Mouse (Mus musculus) lung, adult 10 weeks (tissue): Measurements from ENCODE around the gene Bcat2. TPM values are rescaled to one million over a fixed set of nuclear protein-coding genes. Genes with fewer than 3 reads are reported as not detected.

Source experiments
- polyA plus RNA-seq: library from polyadenylated mRNA; stranded (reverse); fragments of 350-450 nt; fragmentation: Illumina TruSeq; extraction: RNeasy Lipid Tissue Mini Kit (QIAGEN cat#74804); gene quantifications from one replicate; pipeline ENCODE4 v1.2.3, GENCODE M21; 2014; ENCODE audit warnings: low read depth, low replicate concordance; ENCODE audit not compliant: insufficient read depth

Gene Bcat2
- polyA plus RNA-seq, result 43.0 TPM

GRCm38 (mm10) chr7:45570103-45570741, at the start of gene Bcat2:
TSS of gene Bcat2 (plus strand) at chr7:45570153.

GRCm38 (mm10) chr7:45525809-45526473, 44.0 kb upstream of the Bcat2 start, which contains the start of the genes Ppp1r15a and Plekha4:
TSS of gene Ppp1r15a (minus strand) at chr7:45526268.
TSS of gene Plekha4 (plus strand) at chr7:45526330.

GRCm38 (mm10) chr7:45554744-45555143, 15.2 kb upstream of the Bcat2 start, which contains the start of gene Hsd17b14:
TSS of gene Hsd17b14 (plus strand) at chr7:45554893.

GRCm38 (mm10) chr7:45617042-45617695, 47.2 kb downstream of the Bcat2 start, which contains the start of gene Fut1:
TSS of gene Fut1 (plus strand) at chr7:45617289.

GRCm38 (mm10) chr7:45621443-45621842, 51.5 kb downstream of the Bcat2 start, which contains the start of gene Izumo1:
TSS of gene Izumo1 (plus strand) at chr7:45621811.

GRCm38 (mm10) chr7:45627261-45627660, 57.3 kb downstream of the Bcat2 start, which contains the start of gene Rasip1:
TSS of gene Rasip1 (plus strand) at chr7:45627488.

Other genes starting within 250 kb of the Bcat2 start
- 26.8 TPM for gene Trpm4, start 236.4 kb upstream of the Bcat2 start, polyA plus RNA-seq
- gene Hrc, start 234.9 kb upstream of the Bcat2 start, polyA plus RNA-seq, result 4.6 TPM
- 0.80 TPM for gene Ppfia3, start 203.1 kb upstream of the Bcat2 start, polyA plus RNA-seq
- not detected for gene Lin7b, start 199.6 kb upstream of the Bcat2 start, polyA plus RNA-seq
- gene Snrnp70, start 174.4 kb upstream of the Bcat2 start, polyA plus RNA-seq, result 123 TPM
- not detected for gene Kcna7, start 164.5 kb upstream of the Bcat2 start, polyA plus RNA-seq
- gene Ntf5, start 156.5 kb upstream of the Bcat2 start, polyA plus RNA-seq, result 3.0 TPM
- gene Lhb, start 149.3 kb upstream of the Bcat2 start, polyA plus RNA-seq, result 5.9 TPM
- gene Gys1, start 135.3 kb upstream of the Bcat2 start, polyA plus RNA-seq, result 8.9 TPM
- 33.3 TPM for gene Ruvbl2, start 132.1 kb upstream of the Bcat2 start, polyA plus RNA-seq
- gene Ftl1, start 110.3 kb upstream of the Bcat2 start, polyA plus RNA-seq, result 2,902 TPM
- gene Bax, start 103.3 kb upstream of the Bcat2 start, polyA plus RNA-seq, result 93.3 TPM
- gene Tulp2, start 88.3 kb upstream of the Bcat2 start, polyA plus RNA-seq, result not detected
- not detected for gene Gm45808, start 83.3 kb upstream of the Bcat2 start, polyA plus RNA-seq
- 5.0 TPM for gene Dhdh, start 81.3 kb upstream of the Bcat2 start, polyA plus RNA-seq
- gene Nucb1, start 59.7 kb upstream of the Bcat2 start, polyA plus RNA-seq, result 134 TPM
- gene Ppp1r15a, start 43.9 kb upstream of the Bcat2 start, polyA plus RNA-seq, result 62.8 TPM
- gene Plekha4, start 43.8 kb upstream of the Bcat2 start, polyA plus RNA-seq, result 5.7 TPM
- 0.54 TPM for gene Hsd17b14, start 15.3 kb upstream of the Bcat2 start, polyA plus RNA-seq
- not detected for gene Fgf21, start 45.3 kb downstream of the Bcat2 start, polyA plus RNA-seq
- not detected for gene Fut1, start 47.1 kb downstream of the Bcat2 start, polyA plus RNA-seq
- 0.38 TPM for gene Izumo1, start 51.7 kb downstream of the Bcat2 start, polyA plus RNA-seq
- gene Rasip1, start 57.3 kb downstream of the Bcat2 start, polyA plus RNA-seq, result 47.4 TPM
- 1.9 TPM for gene Mamstr, start 69.8 kb downstream of the Bcat2 start, polyA plus RNA-seq
- 0.20 TPM for gene Fut2, start 96.2 kb downstream of the Bcat2 start, polyA plus RNA-seq
- 0.75 TPM for gene Ntn5, start 113.9 kb downstream of the Bcat2 start, polyA plus RNA-seq
- gene Sec1, start 124.2 kb downstream of the Bcat2 start, polyA plus RNA-seq, result 0.90 TPM
- 1.7 TPM for gene Car11, start 129.7 kb downstream of the Bcat2 start, polyA plus RNA-seq
- 6.5 TPM for gene Dbp, start 134.9 kb downstream of the Bcat2 start, polyA plus RNA-seq
- 1,283 TPM for gene Rpl18, start 145.3 kb downstream of the Bcat2 start, polyA plus RNA-seq
- gene Sphk2, start 147.8 kb downstream of the Bcat2 start, polyA plus RNA-seq, result 16.2 TPM
- 3.8 TPM for gene Fam83e, start 151.1 kb downstream of the Bcat2 start, polyA plus RNA-seq
- not detected for gene Spaca4, start 155.7 kb downstream of the Bcat2 start, polyA plus RNA-seq
- 0.09 TPM for gene Lmtk3, start 213.6 kb downstream of the Bcat2 start, polyA plus RNA-seq
- 2.2 TPM for gene Sult2b1, start 214.5 kb downstream of the Bcat2 start, polyA plus RNA-seq
- 73.8 TPM for gene Cyth2, start 244.4 kb downstream of the Bcat2 start, polyA plus RNA-seq